Mouse (Mus musculus) olfactory bulb, adult 2 months (tissue): ENCODE results near the gene Ccdc9b.

ENCODE experiments used
- CTCF ChIP-seq: fragments of 200-500 bp; IDR thresholded peaks from 2 replicates; pipeline ENCODE4 v1.5.1; 2012; ENCODE audit warnings: low read depth, mild to moderate bottlenecking, low read length, moderate library complexity; ENCODE audit not compliant: insufficient read depth
- POLR2A ChIP-seq: fragments of 200-500 bp; IDR thresholded peaks from 2 replicates; pipeline ENCODE4 v1.6.1; 2012; ENCODE audit warnings: mild to moderate bottlenecking, low read depth, low read length, moderate library complexity; ENCODE audit not compliant: insufficient read depth

DNA sequence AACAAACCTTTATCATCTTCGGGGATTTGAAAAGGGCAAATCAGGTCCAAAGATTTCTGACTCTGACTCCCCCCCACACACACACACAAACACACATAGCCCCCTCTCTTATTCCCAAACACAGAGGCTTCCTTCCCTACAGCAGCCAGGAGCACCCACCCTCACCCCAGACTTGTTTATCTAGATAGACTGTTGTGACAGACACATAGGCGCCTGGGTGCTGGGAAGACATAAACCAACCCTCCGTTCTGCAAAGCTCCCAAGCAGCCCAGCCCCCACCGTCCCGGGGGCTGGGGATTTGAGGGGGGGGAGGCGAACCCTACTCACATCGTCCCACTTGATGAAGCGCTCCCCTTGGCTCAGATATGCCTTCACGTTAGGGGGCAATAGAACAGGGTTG, 34.5 kb downstream of the Ccdc9b start:
- TF ChIP-seq CTCF (no peak), POLR2A (no peak)
